Mouse (Mus musculus) cerebral cortex, adult 2 months (tissue): ENCODE data around the gene Rccd1.

Experiments
- WGBS: fragments of 180-500 bp; shearing (Covaris S2); methylation state at CpG from one replicate; pipeline ENCODE4 v1.1.7; 2018; 5-methylcytosine and 5-hydroxymethylcytosine counted together

Rccd1 gene

DNA sequence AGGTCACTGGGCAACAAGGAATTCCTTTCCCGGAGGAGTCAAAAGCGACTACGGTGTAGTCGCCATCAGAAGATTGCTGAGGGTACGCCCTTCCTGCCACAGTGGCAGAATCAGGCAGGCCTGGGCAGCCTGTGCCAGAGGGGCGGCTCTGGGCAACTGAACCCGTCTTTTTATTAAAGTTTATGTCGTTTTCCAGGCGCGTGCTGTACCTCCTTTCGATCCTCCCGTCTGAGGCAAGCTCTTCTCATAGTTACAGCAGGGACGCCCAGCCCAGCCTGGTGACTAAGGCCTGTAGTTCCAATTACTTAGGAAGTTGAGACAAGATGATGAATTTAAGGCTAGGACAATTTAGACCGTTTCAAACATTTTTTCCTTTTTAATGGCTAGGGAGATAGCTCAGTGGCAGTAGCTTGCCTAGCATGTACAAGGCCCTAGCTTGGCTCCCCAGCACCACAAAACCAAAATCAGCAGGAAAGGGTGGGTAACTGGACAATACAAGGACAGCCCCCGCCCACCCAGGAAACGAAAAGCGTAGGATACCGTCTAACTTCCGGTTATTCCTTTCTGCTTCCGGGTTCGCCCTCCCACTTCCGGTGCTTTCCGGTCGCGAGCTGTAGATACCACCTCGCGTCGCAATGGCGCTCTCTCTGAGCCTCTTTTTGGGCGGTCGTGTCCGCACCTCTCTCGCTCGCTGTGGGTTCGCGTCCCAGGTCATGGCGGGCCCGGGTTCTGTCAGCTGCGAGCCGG lies 63.5 kb downstream of the Rccd1 start, which contains the start of gene Ngrn:
Gene Ngrn, plus strand, starts transcription at position 591 of the 747 bp plus-strand sequence.
- WGBS = 26% methylated on average over 40 of the region's 40 CpGs

DNA sequence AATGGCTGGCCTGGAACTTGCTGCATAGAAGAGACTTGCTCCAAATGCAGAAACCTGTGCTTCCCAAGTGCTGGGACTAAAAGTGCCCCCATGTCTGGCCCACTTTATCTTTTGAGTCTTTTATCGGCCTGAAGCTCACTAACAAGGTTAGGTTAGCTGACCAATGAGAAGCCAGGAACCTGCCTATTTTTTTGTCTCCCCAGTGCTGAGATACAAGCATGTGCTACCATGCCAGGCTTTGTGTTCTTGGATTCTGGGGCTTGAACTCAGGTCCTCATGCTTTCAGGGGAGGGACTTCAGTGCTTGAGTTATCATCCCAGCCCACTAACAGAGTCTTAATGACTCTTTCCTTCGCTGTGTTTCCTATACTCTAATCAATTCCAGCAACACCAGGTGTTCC lies 66.5 kb downstream of the Rccd1 start:
- 82% methylated on average over 2 of the region's 2 CpGs for WGBS

GRCm38 (mm10) chr7:80255981-80256380 lies 68.3 kb downstream of the Rccd1 start:
- WGBS = 66% methylated on average over 2 of the region's 2 CpGs

- WGBS = 91% methylated on average over 11 of the region's 11 CpGs
These were observed 71.4 kb downstream of the Rccd1 start for GRCm38 (mm10) chr7:80252886-80253285.

DNA sequence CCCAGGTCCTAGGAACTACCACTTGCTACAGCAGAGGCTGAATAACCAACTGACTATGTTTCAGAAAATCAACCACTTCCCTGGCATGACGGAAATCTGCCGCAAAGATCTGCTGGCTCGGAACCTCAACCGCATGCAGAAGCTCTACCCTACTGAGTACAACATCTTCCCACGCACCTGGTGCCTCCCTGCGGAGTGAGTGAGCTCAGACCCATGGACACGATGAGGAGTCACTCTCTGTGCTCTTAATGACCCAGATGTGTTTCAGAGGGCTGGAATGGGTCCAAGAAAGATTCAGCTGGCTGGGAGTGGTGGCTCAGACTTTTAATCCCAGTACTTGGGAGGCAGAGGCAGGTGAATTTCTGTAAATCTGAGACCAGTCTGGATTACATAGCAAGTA lies 71.8 kb downstream of the Rccd1 start:
- WGBS = 69% methylated on average over 7 of the region's 7 CpGs

DNA sequence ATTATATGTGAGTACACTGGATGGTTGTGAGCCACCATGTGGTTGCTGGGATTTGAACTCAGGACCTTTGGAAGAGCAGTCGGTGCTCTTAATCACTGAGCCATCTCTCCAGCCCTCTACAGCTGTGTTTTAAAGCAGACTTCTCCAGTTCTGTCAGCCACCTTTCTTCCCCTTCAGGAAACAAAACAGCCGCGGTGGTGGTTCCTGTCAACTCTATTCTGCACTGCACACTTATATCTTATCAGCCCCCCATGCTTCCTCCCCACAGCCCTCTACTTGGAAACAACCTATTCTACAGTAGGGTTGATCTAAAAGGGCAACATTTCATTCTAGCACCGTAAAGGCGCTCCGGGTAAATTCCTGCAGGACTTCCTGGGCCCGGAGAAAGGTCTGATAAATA lies 77.4 kb downstream of the Rccd1 start:
- WGBS = 61% methylated on average over 7 of the region's 7 CpGs

- under 1% methylated on average over 48 of the region's 48 CpGs for WGBS
These were observed 78.0 kb downstream of the Rccd1 start, which contains the start of gene Ttll13 for GRCm38 (mm10) chr7:80246148-80246721. Ttll13 (plus strand) TSS chr7:80246376.

DNA sequence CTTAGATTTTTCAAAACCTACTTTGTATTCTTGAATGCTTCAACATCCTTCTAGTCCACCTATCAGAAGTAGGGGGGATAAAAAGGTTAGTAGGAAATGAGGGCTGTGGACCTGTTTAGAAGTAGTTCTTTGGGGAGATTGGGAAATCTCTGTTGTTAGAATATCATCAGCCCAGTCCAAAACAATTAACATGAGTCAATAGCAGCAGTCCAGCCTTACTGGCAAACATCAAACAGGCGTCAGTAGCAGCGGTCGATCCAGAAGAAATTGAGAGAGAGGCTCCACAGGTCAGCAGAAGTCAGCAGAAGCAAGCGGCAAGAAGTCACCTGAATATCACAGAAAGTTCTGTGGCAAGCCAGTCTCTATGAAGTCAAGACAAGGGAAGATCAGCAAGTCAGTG lies 79.4 kb downstream of the Rccd1 start:
- 94% methylated on average over 4 of the region's 4 CpGs for WGBS
